Mouse (Mus musculus) urinary bladder, adult 18-20 months (tissue): ENCODE measurements at regions not wholly inside any gene's neighbourhood (a gene's known extent, or its start where the extent isn't known, plus 50 kb on each side); places are given as distances from the start of the nearest gene placed in this dataset.

Experiments used
- DNase-seq, 2 experiments: peaks; one replicate each; pipeline ENCODE4 v3.0.0; 2022; ENCODE audit warnings: low spot score in 2 of 2, mixed read lengths in 2 of 2

- DNase-seq, result no peak
Measured at GRCm38 (mm10) chr15:56820977-56821579, 656.3 kb downstream of the Slc22a22 start.

DNA sequence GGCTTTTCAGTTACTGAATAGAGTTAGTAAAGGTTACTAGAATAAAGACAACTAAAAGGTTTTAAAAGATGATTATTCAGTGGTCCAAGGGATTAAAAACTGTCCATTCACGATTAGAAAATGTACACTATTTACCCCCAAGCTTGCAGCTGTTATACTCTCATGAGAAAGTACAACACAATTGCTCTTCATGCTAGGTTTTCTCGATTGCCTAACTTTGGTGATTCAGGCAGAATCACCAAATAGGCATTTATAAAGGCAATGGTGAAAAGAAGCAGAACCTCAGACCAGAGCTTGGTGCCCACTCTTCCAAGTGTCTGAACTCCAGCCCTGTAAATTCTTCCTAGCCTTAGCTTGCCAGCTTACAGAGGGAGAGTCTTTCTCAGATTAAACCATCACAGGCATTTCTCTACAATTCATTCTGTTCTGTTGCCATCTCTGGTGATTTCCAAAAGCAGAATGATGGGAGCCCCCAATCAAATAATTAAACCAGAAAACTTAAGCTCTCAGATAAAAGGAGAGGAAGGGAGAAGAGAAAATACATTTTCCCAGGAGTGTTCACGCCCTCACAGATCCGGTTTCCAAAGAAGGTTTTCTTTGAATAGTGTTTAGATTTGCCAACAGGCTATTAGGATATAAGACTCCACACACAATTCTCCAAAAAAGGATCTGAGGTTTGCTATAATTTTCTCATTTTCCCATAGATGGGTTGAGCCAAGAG lies 657.0 kb downstream of the Slc22a22 start:
- no peak for DNase-seq

DNA sequence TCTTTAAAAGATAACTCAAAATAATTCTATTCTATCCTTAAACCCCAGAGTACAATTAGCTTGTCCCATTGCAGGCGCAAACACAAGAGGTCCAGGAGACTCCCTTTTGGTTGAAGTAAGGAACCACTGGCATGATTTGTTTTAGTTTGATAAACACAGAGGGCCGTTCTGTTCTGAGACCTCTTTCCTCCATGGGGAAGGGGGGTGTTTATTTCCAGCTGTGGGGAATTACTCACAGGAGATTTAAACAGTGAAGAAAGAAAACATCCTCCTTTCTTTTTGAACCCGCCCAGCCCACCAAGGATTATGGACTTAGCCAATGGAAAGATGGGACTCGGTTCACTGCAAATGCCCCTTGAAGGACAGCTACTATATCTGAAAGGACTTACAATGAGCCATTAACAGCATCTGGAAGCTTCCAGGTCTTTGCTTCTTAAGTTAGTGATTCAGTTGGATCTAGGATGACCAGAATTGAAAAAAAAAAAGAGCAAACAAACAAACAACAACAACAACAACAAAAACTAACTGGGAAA lies 659.2 kb downstream of the Slc22a22 start:
- DNase-seq, result no peak

DNA sequence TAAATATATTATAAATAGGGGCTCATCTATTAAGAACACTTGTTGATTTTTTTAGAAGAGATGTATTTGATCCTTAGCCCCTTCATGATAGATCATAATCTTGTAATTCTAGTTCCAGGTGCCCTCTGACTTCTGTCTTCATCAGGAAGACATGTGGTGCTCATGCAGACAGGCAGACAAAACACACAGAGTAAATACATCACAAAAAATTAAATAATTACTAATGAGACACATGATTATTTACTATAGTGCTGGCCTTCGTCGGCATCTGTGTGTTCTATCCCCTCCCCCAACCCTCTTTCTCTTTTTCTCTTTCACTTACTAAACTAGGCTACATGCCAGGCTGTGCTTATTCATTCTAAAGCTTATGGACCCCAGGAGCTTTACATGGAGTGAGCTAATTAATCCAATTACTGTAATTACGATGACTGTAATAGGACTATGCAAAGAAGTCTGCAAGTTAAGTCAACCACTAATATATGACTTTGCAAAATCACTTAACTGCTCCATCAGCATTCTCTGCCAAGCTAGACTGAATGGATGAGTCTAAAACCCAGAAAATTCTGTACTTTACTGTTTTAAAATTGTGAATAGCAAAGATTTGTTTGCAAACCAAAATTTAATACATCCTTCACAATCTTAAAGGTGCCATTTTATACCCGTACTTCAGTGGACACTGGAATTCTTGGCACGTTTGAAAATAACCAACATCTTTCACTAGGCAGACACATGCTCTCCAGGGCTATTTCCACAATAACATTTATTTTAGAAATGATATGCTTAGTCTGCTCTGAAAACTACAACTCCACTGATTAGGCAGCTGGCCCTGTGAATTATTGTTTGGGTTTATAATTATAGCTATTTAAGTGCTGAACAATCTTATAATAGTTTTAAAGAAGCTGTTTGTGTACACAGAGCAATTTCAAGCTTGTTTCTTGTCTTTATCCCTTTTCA lies 659.9 kb downstream of the Slc22a22 start:
- DNase-seq, result no peak

DNA sequence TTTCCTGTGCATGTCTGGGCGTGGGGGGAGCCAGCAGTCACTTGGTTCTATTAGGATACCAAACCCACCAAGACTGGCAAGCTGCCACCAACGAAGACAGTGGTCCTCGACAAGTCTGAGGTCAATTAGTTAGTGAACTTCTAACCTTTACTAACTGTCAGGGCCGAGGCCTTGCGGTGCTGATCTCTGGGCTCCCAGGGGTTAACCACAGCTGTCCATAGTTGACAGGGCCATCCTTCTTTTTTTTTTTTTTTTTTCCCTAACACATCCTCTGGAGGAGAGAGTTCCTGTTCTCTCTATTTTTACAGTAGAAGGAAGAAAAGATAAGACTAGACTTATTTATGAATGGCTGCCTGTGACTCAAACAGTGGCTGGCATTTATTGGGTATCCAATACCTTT lies 663.5 kb downstream of the Slc22a22 start:
- no peak for DNase-seq

GRCm38 (mm10) chr15:56810151-56810550 lies 667.3 kb downstream of the Slc22a22 start:
- peak in 1 of 2 experiments; percentile 6 for DNase-seq

DNA sequence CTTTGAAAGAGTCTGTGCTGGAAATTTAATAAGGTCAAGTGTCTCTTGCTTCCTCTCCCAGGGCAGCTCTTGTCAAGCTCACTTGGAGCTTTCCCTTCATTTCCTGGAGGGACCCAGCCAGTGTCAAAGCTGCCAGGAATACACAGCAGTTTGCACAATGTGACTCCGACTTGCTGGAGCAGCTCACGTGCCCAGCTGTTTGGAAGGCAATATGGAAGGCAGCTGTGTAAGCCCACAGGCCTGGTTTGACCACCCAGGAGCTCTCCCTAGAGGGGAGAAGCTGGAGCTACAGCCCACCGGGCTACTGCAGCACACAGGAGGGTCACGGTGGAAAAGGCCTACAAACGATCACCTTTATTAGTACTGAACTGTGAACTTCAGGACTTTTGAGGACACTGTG lies 669.8 kb downstream of the Slc22a22 start:
- DNase-seq, result no peak

DNA sequence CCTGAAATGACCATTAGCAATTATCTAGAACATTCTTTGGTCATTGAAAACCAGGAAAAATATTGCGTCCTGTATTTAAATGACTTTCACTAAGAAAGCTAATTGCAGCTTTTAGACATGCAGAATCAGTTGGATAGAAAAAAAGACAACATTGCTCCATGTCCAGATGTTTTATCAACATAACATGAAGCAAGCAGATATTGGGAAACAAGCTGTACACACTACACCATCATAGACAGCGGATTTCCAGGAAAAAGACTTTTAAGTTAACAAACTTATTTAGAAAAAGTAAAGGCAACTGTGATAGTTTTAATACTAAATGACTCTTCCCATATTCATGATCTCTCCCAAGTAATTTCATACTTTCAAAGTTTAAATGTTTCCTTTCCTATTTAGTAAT lies 675.5 kb downstream of the Slc22a22 start:
- no peak for DNase-seq

DNA sequence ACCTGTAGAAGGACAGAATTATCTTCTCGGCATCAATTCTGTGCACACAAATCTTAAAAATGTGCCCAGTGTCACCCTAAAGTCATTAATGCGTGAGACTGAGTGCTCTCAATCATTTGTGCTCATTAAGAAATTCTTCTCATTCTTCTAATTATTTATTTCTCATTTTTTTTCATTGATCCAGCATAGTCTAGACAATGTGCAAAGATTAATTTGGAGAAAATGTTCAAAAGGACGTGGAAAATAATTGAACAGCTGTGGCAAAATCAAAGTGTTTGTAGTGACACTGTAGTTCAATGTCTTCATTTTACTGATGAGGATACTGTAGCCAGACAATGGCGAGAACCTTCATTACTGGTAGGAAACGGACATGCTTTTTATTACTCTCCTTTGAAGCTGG lies 702.0 kb downstream of the Slc22a22 start:
- DNase-seq, result no peak

- DNase-seq, result no peak
Measured at GRCm38 (mm10) chr15:56774648-56775393, 702.6 kb downstream of the Slc22a22 start.

GRCm38 (mm10) chr15:56766356-56766755 lies 711.1 kb downstream of the Slc22a22 start:
- peak in 1 of 2 experiments; percentile 26 for DNase-seq

GRCm38 (mm10) chr15:56764957-56765482 lies 712.4 kb downstream of the Slc22a22 start:
- peak; percentile 19 to 57 for DNase-seq

DNA sequence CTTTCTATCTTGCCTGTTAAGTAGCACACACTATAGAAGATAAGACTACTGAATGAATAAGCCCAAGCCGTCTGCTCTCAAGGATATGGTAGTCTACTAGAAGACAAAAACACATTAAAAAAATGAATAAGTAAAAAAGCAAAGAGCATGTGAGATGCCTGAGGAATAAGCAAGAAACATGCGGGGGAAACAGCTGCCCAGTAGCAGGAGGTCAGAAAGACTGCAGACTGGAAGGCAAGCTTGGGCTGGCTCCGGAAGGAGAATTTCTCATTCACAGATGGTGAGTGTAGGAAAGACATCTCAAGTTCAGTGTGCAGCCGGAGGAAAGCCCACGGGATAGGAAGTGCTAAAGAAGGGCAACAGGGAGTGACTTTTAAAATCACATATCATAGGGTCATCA lies 713.4 kb downstream of the Slc22a22 start:
- DNase-seq, result no peak

DNA sequence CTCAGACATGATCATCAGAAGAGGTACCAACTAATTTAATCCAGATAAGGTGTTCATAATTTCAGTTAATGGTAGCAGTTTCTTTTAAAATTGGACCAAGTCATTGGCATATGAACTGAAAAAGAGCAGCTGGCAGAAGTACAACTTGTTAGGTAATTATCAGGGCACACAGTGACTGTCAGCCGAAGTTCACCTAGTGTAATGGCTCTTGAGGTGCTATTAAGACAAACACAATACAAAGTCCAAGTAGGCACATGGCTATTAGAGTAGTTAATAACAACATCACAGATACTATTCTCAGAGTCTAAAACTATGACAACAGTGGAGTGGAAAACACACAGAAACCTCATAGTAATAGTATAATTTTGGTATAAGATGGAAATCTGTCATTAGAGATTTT lies 730.7 kb downstream of the Slc22a22 start:
- no peak for DNase-seq

DNA sequence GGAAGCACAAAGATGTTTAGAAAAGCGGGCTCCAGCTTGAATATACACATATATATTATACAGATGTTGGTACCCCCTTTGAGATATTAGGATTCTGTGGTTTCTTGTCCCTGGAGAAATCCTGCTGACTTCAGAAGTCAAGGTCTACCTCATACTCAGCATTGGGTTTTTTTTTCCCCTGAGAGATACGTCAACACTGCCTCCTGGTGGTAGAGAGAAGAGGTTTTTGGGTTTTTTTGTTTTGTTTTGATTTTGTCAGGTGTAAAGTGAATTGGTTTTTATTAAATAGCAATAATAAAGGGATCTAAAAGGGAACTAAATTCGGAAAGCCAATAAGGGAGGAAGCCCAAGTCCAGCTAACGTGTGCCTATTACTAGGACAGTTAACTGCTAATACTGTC lies 732.5 kb downstream of the Slc22a22 start:
- DNase-seq, result no peak
